Mouse (Mus musculus) heart, postnatal 25 days (tissue): ENCODE measurements around the gene 2900026A02Rik. TPM values are rescaled to one million over a fixed set of nuclear protein-coding genes. Genes with fewer than 3 reads are reported as not detected.
"Not testable (repeated sequence)": the region's sequence is repeated elsewhere in the genome, so short reads cannot be mapped to it uniquely, and the experiment has no call there.

Experiments
- DNase-seq: peaks from one replicate; pipeline ENCODE4 v3.0.0; 2022; ENCODE audit warnings: low spot score
- intact Hi-C: fragments of 180-260 bp; cut with DNase I; formaldehyde crosslinking; loops from one replicate; pipeline ENCODE4 v1.15.1; 2025
- total RNA-seq, 2 experiments: library from RNA; stranded (reverse); gene quantifications; 2 replicates each; pipeline ENCODE4 v1.2.3; 2021

The 2900026A02Rik gene
- total RNA-seq, 2 experiments from 2014 or later: 21.3 to 26.1 TPM

GRCm38 (mm10) chr5:113110929-113111328 lies 110.1 kb downstream of the 2900026A02Rik start:
- intact Hi-C loops: no loop called here
- DNase-seq: no peak

GRCm38 (mm10) chr5:113109651-113110050 lies 111.4 kb downstream of the 2900026A02Rik start:
- intact Hi-C loops: loop anchor here (2.0 kb wide), 2 partner anchors 29 to 45 kb away; no protein-coding TSS in a partner anchor
- DNase-seq: not testable (repeated sequence)

- no peak for DNase-seq
- intact Hi-C loops: loop anchor here (2.0 kb wide), 2 partner anchors 31 to 47 kb away; no protein-coding TSS in a partner anchor
Observed at GRCm38 (mm10) chr5:113108165-113108764, 112.8 kb downstream of the 2900026A02Rik start.

- DNase-seq: no peak
- intact Hi-C loops: loop anchor here (2.0 kb wide), 2 partner anchors 31 to 47 kb away; no protein-coding TSS in a partner anchor
Observed at GRCm38 (mm10) chr5:113107709-113108108, 113.3 kb downstream of the 2900026A02Rik start.

GRCm38 (mm10) chr5:113106594-113106993 lies 114.4 kb downstream of the 2900026A02Rik start:
- DNase-seq: no peak
- intact Hi-C loops: no loop called here

GRCm38 (mm10) chr5:113105481-113105880 lies 115.6 kb downstream of the 2900026A02Rik start:
- no peak for DNase-seq
- intact Hi-C loops: no loop called here

GRCm38 (mm10) chr5:113105035-113105434 lies 116.0 kb downstream of the 2900026A02Rik start:
- intact Hi-C loops: no loop called here
- no peak for DNase-seq

- intact Hi-C loops: no loop called here
- DNase-seq: no peak
Observed at GRCm38 (mm10) chr5:113102455-113102854, 118.6 kb downstream of the 2900026A02Rik start.

- intact Hi-C loops: no loop called here
Observed at GRCm38 (mm10) chr5:113101457-113101856, 119.6 kb downstream of the 2900026A02Rik start.

GRCm38 (mm10) chr5:113100422-113100821 lies 120.6 kb downstream of the 2900026A02Rik start:
- DNase-seq: no peak
- intact Hi-C loops: no loop called here

More at GRCm38 (mm10) chr5:113101457-113101856, 119.6 kb downstream of the 2900026A02Rik start:
- no peak for DNase-seq

- peak; percentile 67 for DNase-seq
- intact Hi-C loops: loop anchor here (1.0 to 2.0 kb wide), 3 partner anchors 56 to 127 kb away; partner anchors contain the start of gene Tmem211
Observed at GRCm38 (mm10) chr5:113099546-113099945, 121.5 kb downstream of the 2900026A02Rik start.

GRCm38 (mm10) chr5:113097551-113097950 lies 123.5 kb downstream of the 2900026A02Rik start:
- intact Hi-C loops: no loop called here
- DNase-seq: no peak

GRCm38 (mm10) chr5:113095456-113095855 lies 125.6 kb downstream of the 2900026A02Rik start:
- DNase-seq: no peak
- intact Hi-C loops: no loop called here

GRCm38 (mm10) chr5:113092406-113092805 lies 128.6 kb downstream of the 2900026A02Rik start:
- no peak for DNase-seq
- intact Hi-C loops: no loop called here

- intact Hi-C loops: no loop called here
- DNase-seq: no peak
Observed at GRCm38 (mm10) chr5:113091162-113091561, 129.9 kb downstream of the 2900026A02Rik start.

GRCm38 (mm10) chr5:113090750-113091149 lies 130.3 kb downstream of the 2900026A02Rik start:
- intact Hi-C loops: no loop called here
- DNase-seq: no peak

GRCm38 (mm10) chr5:113090077-113090690 lies 130.9 kb downstream of the 2900026A02Rik start:
- intact Hi-C loops: no loop called here
- DNase-seq: no peak

- intact Hi-C loops: no loop called here
Observed at GRCm38 (mm10) chr5:113087465-113087864, 133.6 kb downstream of the 2900026A02Rik start.

GRCm38 (mm10) chr5:113086990-113087389 lies 134.0 kb downstream of the 2900026A02Rik start:
- intact Hi-C loops: no loop called here
- DNase-seq: no peak

More at GRCm38 (mm10) chr5:113087465-113087864, 133.6 kb downstream of the 2900026A02Rik start:
- DNase-seq: no peak

- DNase-seq: no peak
- intact Hi-C loops: no loop called here
Observed at GRCm38 (mm10) chr5:113086439-113086838, 134.6 kb downstream of the 2900026A02Rik start.

GRCm38 (mm10) chr5:113085931-113086330 lies 135.1 kb downstream of the 2900026A02Rik start:
- DNase-seq: no peak
- intact Hi-C loops: no loop called here
